Mouse (Mus musculus) intestine, postnatal 0 days (tissue): ENCODE measurements around the gene C1qtnf1. TPM values are rescaled to one million over a fixed set of nuclear protein-coding genes. Genes with fewer than 3 reads are reported as not detected.

Experiments
- ATAC-seq: fragments of 200-750 bp; cut with Nextera tagmentation; 2 replicates; pipeline ENCODE4 v1.8.0; 2017; ENCODE audit warnings: mild to moderate bottlenecking, moderate TSS enrichment, moderate library complexity
- H3K27ac ChIP-seq: fragments of 300-500 bp; sonication (generic); 2 replicates; pipeline ENCODE4 v1.5.1; 2014; ENCODE audit warnings: mild to moderate bottlenecking, low read depth, low read length, moderate library complexity
- H3K27me3 ChIP-seq: fragments of 300-500 bp; sonication (generic); replicated peaks from 2 replicates; pipeline ENCODE4 v1.6.1; 2014; ENCODE audit warnings: low read length, mixed read lengths; ENCODE audit not compliant: control insufficient read depth, insufficient read depth
- H3K36me3 ChIP-seq: fragments of 300-500 bp; sonication (generic); 2 replicates; pipeline ENCODE4 v1.6.1; 2014; ENCODE audit warnings: mild to moderate bottlenecking, moderate library complexity; ENCODE audit not compliant: control insufficient read depth, insufficient read depth
- H3K4me1 ChIP-seq: fragments of 300-500 bp; sonication (generic); replicated peaks from 2 replicates; pipeline ENCODE4 v1.6.1; 2014; ENCODE audit warnings: antibody characterized with exemption, low read length, mixed read lengths; ENCODE audit not compliant: control insufficient read depth, insufficient read depth
- H3K4me2 ChIP-seq: fragments of 300-500 bp; sonication (generic); replicated peaks from 2 replicates; pipeline ENCODE4 v1.6.1; 2014; ENCODE audit warnings: low read depth, mild to moderate bottlenecking, moderate library complexity
- H3K4me3 ChIP-seq: fragments of 300-500 bp; sonication (generic); 2 replicates; pipeline ENCODE4 v1.5.1; 2014; ENCODE audit warnings: low read depth, low read length
- H3K9ac ChIP-seq: fragments of 300-500 bp; sonication (generic); 2 replicates; pipeline ENCODE4 v1.6.1; 2014; ENCODE audit warnings: mild to moderate bottlenecking, low read depth, low read length
- H3K9me3 ChIP-seq: fragments of 300-500 bp; sonication (generic); 2 replicates; pipeline ENCODE4 v1.6.1; 2016; ENCODE audit warnings: mixed run types; ENCODE audit not compliant: control insufficient read depth
- CTCF ChIP-seq: sonication (generic); IDR thresholded peaks from 2 replicates; pipeline ENCODE4 v1.5.1; 2016; ENCODE audit warnings: low read depth, mild to moderate bottlenecking, control low read depth, antibody characterized with exemption, moderate library complexity
- WGBS: fragments of 180-500 bp; shearing (Covaris S2); extraction: QIAGEN DNeasy Blood & Tissue Kit; methylation state at CpG from one replicate; pipeline ENCODE4 v1.1.7; 2014; 5-methylcytosine and 5-hydroxymethylcytosine counted together
- polyA plus RNA-seq: library from polyadenylated mRNA; unstranded; fragments of >200 nt; fragmentation: Nextera tagmentation; extraction: Ambion mirVana; gene quantifications from 2 replicates; pipeline ENCODE4 v1.2.1, GENCODE M21; 2015

The C1qtnf1 gene
- polyA plus RNA-seq, 1 experiment from 2014 or later = 6.1 TPM

GRCm38 (mm10) chr11:118420261-118420660, 7.7 kb upstream of the C1qtnf1 start:
- no peak overlapping the region for H3K27ac ChIP-seq
- no peak for ATAC-seq
- H3K9me3 ChIP-seq = no peaks in the 10 kb centered on the region
- H3K9ac ChIP-seq = no peak overlapping the region
- 44% methylated on average over 7 of the region's 7 CpGs for WGBS
- H3K36me3 ChIP-seq = peaks cover 5% of the 10 kb centered on the region; the same call in 1 of the 2 replicates
- TF ChIP-seq CTCF = 0 out of 2 replicates have a peak, but pooled peaks have one; percentile 6
- H3K4me3 ChIP-seq = no peak overlapping the region
- H3K27me3 ChIP-seq = no peaks in the 10 kb centered on the region
- peaks cover 5% of the 10 kb centered on the region; the same call in 1 of the 2 replicates for H3K4me1 ChIP-seq
- H3K4me2 ChIP-seq = 0 out of 2 replicates have a peak overlapping the region, but pooled peaks have one; percentile 9

DNA sequence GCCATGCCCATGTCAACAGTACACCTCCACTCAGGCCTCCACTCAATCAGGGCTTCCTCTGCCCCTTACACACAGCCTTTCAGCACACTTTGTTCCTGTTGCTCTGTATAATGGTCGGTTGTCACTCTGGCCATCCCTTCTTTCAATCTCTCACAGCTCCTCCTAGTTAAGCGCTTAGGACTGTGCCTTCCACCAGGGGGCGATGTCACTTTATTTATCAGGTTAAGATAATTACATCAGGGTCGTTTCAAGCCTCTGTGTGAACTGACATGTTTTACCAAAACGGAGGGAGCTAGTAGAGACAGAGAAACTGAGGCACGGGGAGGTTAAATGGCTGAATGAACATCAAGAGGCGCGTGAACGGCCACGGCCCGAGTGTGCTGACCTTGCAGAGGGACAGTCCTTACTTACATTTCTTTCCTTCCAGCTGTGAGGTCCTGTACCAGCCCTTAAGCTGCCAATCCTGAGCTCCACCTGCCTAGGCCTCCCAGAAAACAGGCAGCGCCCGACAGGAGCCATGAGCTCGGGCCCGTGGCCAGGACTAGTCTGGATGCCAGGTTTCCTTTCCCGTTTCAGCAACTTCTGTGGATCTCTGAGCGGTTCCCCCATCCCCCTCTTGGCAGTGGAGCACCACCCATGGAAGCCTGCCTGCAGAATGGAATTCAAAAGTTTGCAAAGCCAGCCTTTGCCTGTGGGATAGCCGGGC, 4.6 kb upstream of the C1qtnf1 start:
- peak overlapping the region; percentile 7; the same call in 1 of the 2 replicates for H3K4me3 ChIP-seq
- 0 out of 2 replicates have a peak overlapping the region, but pooled peaks have one; percentile 7 for H3K9ac ChIP-seq
- ATAC-seq = no peak
- TF ChIP-seq CTCF = peak; percentile 87
- no peaks in the 10 kb centered on the region for H3K4me1 ChIP-seq
- H3K9me3 ChIP-seq = no peaks in the 10 kb centered on the region
- H3K4me2 ChIP-seq = peak overlapping the region; percentile 56
- no peaks in the 10 kb centered on the region for H3K36me3 ChIP-seq
- H3K27ac ChIP-seq = no peak overlapping the region
- 6% methylated on average over 18 of the region's 18 CpGs for WGBS
- H3K27me3 ChIP-seq = 0 out of 2 replicates have a peak, but pooled peaks cover 4% of the 10 kb centered on the region

DNA sequence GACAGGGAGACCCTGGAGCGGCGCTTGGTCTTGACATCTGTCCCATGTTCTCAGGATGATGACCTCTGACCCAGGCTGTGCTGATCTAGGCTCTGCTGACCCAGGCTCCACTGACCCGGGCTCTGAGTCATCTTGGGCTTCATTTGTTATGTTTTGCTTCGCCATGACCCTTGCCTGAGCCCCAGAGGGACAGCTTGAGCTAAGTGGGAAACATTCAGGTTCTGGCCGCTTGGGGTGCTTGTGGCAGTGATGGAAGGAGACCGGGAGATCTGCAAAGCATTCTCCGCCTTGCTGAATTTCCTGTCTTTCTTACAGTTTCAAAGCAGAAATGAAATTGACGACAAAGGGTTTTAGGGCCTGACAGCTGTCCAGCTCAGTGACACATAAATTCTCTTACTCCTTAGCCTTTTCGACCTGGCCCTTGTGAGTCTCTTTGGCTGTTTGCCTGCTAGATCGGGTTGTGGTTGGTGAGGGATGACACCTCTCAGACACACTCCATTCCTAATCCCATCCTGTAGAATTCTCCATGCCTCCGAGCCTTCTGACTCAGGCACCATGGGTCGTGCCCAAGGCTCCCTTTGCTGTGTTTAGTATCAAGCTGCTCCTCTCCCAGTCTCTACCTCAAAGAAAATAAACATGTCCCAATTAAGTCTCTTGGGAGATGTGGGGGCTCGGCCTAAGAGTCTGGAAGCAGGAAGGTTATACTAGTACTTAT, 3.2 kb upstream of the C1qtnf1 start:
- ATAC-seq = no peak
- Histone ChIP-seq H3K27ac (no peak overlapping the region), H3K36me3 (no peaks in the 10 kb centered on the region), H3K4me3 (no peak overlapping the region), H3K9me3 (no peaks in the 10 kb centered on the region), H3K9ac (no peak overlapping the region), H3K4me1 (no peaks in the 10 kb centered on the region), H3K4me2 (no peak overlapping the region), H3K27me3 (0 out of 2 replicates have a peak, but pooled peaks cover 9% of the 10 kb centered on the region)
- WGBS = 58% methylated on average over 13 of the region's 13 CpGs
- peak; percentile 39 for TF ChIP-seq CTCF

GRCm38 (mm10) chr11:118426765-118427164, 1.2 kb upstream of the C1qtnf1 start:
- WGBS = 73% methylated on average over 5 of the region's 5 CpGs
- H3K4me1 ChIP-seq = no peaks in the 10 kb centered on the region
- no peak for TF ChIP-seq CTCF

DNA sequence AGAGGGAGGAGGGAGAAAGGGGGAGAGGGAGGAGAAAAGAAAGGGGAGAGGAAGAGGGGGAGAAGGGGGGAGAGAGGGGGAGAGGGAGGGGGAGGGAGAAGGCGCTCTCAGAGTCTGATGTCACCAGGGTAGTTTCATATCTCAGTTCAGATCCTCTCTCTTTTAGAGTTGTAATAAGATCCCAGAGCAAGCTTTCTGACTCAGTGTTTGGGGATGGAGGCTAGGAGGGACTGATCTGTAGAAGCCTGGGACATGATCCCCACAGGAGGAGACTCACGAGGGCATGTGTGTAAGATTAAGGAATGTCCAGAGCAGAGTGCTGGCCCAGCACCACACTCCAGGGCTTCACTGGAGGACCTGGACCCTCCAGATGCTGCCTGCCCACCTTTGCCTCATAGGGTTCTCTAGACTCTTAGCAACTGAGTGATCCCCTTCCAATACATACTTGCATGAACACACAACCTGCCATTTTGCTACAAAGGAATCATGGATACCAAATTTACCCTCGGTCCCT, 680 bp upstream of the C1qtnf1 start:
- H3K36me3 ChIP-seq = no peaks in the 10 kb centered on the region
- ATAC-seq = no peak
- WGBS = 45% methylated on average over 3 of the region's 3 CpGs
- H3K9ac ChIP-seq = no peak overlapping the region
- H3K4me2 ChIP-seq = peak overlapping the region; percentile 52; the same call in 1 of the 2 replicates
- H3K27ac ChIP-seq = 0 out of 2 replicates have a peak overlapping the region, but pooled peaks have one; percentile 60
- H3K9me3 ChIP-seq = no peaks in the 10 kb centered on the region
- H3K4me3 ChIP-seq = no peak overlapping the region
- no peaks in the 10 kb centered on the region for H3K4me1 ChIP-seq
- no peak for TF ChIP-seq CTCF
- H3K27me3 ChIP-seq = 0 out of 2 replicates have a peak, but pooled peaks cover 9% of the 10 kb centered on the region

More at GRCm38 (mm10) chr11:118426765-118427164, 1.2 kb upstream of the C1qtnf1 start:
- Histone ChIP-seq H3K27ac (no peak overlapping the region), H3K4me3 (no peak overlapping the region), H3K9ac (no peak overlapping the region), H3K4me2 (no peak overlapping the region), H3K36me3 (no peaks in the 10 kb centered on the region), H3K27me3 (0 out of 2 replicates have a peak, but pooled peaks cover 9% of the 10 kb centered on the region), H3K9me3 (no peaks in the 10 kb centered on the region)
- ATAC-seq = no peak

DNA sequence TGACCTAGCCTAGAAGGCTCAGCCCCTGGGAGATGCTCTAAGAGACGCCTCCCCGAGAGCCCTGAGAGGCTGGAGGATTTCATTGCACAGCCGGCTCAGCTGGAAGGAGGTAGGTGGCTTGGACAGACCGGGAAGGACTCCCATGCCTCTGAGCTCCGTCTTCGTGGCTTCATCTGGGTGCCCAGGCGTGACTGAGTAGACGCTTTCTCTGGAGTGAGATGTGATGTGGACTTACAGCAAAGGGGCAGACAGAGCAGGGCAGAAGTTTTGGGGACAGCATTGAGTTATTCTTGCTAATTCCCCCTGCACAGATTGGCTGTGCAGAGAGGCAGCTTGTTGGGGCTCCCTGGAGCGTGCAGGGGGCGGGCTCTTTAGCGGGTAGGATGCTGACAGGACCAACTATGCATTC, 461 bp downstream of the C1qtnf1 start:
- TF ChIP-seq CTCF = no peak
- ATAC-seq = no peak
- Histone ChIP-seq H3K4me3 (peak overlapping the region; percentile 31), H3K4me2 (peak overlapping the region; percentile 52), H3K27me3 (0 out of 2 replicates have a peak, but pooled peaks cover 9% of the 10 kb centered on the region), H3K4me1 (no peaks in the 10 kb centered on the region), H3K36me3 (no peaks in the 10 kb centered on the region), H3K9me3 (no peaks in the 10 kb centered on the region), H3K27ac (peak overlapping the region; percentile 60; the same call in 1 of the 2 replicates), H3K9ac (no peak overlapping the region)
- 8% methylated on average over 11 of the region's 11 CpGs for WGBS
